Mouse (Mus musculus): ENCODE measurements at regions not wholly inside any gene's neighbourhood (a gene's known extent, or its start where the extent isn't known, plus 50 kb on each side); places are given as distances from the start of the nearest gene placed in this dataset.

- TF ChIP-seq CTCF (conservative IDR thresholded peaks at IDR 0.05; ENCODE audit: insufficient read depth, insufficient read length, low read depth, low read length), result no peak
- TF ChIP-seq POLR2A (IDR thresholded peaks at IDR 0.05; ENCODE audit: low read depth, low read length), result no peak
Measured at GRCm38 (mm10) chr12:35824587-35824987, 100.8 kb upstream of the Agr3 start.
